Mouse (Mus musculus): ENCODE data around the gene Galnt2.

DNA sequence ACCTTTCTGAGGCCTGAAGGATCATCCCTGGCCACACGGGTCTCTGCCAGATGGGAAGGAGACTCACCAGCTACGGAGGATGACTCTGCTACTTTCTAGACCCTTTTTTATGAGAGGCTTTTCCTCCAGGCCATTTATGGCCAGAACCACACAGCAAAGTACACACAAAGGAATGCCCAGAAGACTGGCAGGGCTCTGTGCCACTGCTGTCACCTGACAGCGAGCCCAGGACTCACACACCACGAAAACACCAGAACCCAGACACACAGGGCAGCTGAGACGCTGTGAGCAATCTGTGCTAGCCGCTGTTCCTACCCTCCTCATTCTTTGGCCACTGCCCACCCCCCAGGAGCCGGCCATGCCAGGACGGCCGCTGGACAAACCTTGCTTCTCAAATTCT lies 144.5 kb downstream of the Galnt2 start:
- TF ChIP-seq CTCF (IDR thresholded peaks at IDR 0.05; ENCODE audit: insufficient read depth, low read length) (no peak), POLR2A (IDR thresholded peaks at IDR 0.05; ENCODE audit: borderline replicate concordance, extremely low read depth, low read depth, low read length) (no peak)
